Mouse (Mus musculus) adipose tissue, adult 10 weeks (tissue): ENCODE measurements around the gene Olfr1451. TPM values are rescaled to one million over a fixed set of nuclear protein-coding genes. Genes with fewer than 3 reads are reported as not detected.

Experiments
- polyA plus RNA-seq: library from polyadenylated mRNA; stranded (reverse); fragments of 350-450 nt; fragmentation: Illumina TruSeq; extraction: RNeasy Lipid Tissue Mini Kit (QIAGEN cat#74804); gene quantifications from one replicate; pipeline ENCODE4 v1.2.3, GENCODE M21; 2014; ENCODE audit warnings: low read depth, low replicate concordance

Olfr1451 gene
- not detected for polyA plus RNA-seq

GRCm38 (mm10) chr19:12994714-12995113 lies at the start of gene Olfr1451:
Olfr1451 (plus strand) TSS chr19:12995014.

GRCm38 (mm10) chr19:12949958-12950357 lies 44.9 kb upstream of the Olfr1451 start, which contains the start of gene Olfr1450:
Olfr1450 (plus strand) TSS chr19:12950258.

GRCm38 (mm10) chr19:13028227-13028626 lies 33.4 kb downstream of the Olfr1451 start, which contains the start of gene Olfr1453:
Olfr1453 (minus strand) TSS chr19:13028327.

Other genes with a start within 250 kb of the Olfr1451 start
- 1.4 TPM for gene Cntf, start 229.4 kb upstream of the Olfr1451 start, polyA plus RNA-seq
- 54.3 TPM for gene Zfp91, start 198.9 kb upstream of the Olfr1451 start, polyA plus RNA-seq
- gene Lpxn, start 198.8 kb upstream of the Olfr1451 start, polyA plus RNA-seq, result 7.7 TPM
- not detected for gene Gm5244, start 148.3 kb upstream of the Olfr1451 start, polyA plus RNA-seq
- gene Olfr1444, start 137.7 kb upstream of the Olfr1451 start, polyA plus RNA-seq, result not detected
- gene Olfr1445, start 111.2 kb upstream of the Olfr1451 start, polyA plus RNA-seq, result not detected
- gene Olfr1446, start 101.5 kb upstream of the Olfr1451 start, polyA plus RNA-seq, result not detected
- gene Olfr1447, start 91.3 kb upstream of the Olfr1451 start, polyA plus RNA-seq, result not detected
- gene Olfr1448, start 70.6 kb upstream of the Olfr1451 start, polyA plus RNA-seq, result not detected
- gene Olfr1449, start 64.2 kb upstream of the Olfr1451 start, polyA plus RNA-seq, result not detected
- not detected for gene Olfr1450, start 44.8 kb upstream of the Olfr1451 start, polyA plus RNA-seq
- gene Olfr1453, start 33.3 kb downstream of the Olfr1451 start, polyA plus RNA-seq, result not detected
- not detected for gene Olfr1454, start 65.6 kb downstream of the Olfr1451 start, polyA plus RNA-seq
- not detected for gene Olfr1457, start 102.9 kb downstream of the Olfr1451 start, polyA plus RNA-seq
- not detected for gene Olfr1458, start 111.8 kb downstream of the Olfr1451 start, polyA plus RNA-seq
- not detected for gene Olfr1459, start 154.5 kb downstream of the Olfr1451 start, polyA plus RNA-seq
- gene Olfr1461, start 168.0 kb downstream of the Olfr1451 start, polyA plus RNA-seq, result not detected
- gene Olfr1462, start 190.7 kb downstream of the Olfr1451 start, polyA plus RNA-seq, result not detected
- not detected for gene Olfr1463, start 236.3 kb downstream of the Olfr1451 start, polyA plus RNA-seq